Mouse (Mus musculus) gastrocnemius, adult 8-10 months (tissue): Measurements from ENCODE around the gene Tas2r115. TPM values are rescaled to one million over a fixed set of nuclear protein-coding genes. Genes with fewer than 3 reads are reported as not detected.
"Not testable (repeated sequence)": the region's sequence is repeated elsewhere in the genome, so short reads cannot be mapped to it uniquely, and the experiment has no call there.

Experiments used
- DNase-seq, 2 experiments: peaks; one replicate each; pipeline ENCODE4 v3.0.0; 2022; ENCODE audit warnings: low spot score in 2 of 2
- total RNA-seq, 4 experiments: library from RNA; stranded (reverse); gene quantifications; 2 replicates each; pipeline ENCODE4 v1.2.4; 2022

The Tas2r115 gene
- total RNA-seq, result not detected

GRCm38 (mm10) chr6:132737935-132738334, at the start of gene Tas2r115:
Gene Tas2r115, minus strand, starts transcription at chr6:132738035.
- no peak for DNase-seq

- no peak for DNase-seq
Observed at GRCm38 (mm10) chr6:132778062-132778461, 40.2 kb upstream of the Tas2r115 start, which contains the start of gene Tas2r136. Gene Tas2r136, minus strand, starts transcription at chr6:132778162.

- no peak for DNase-seq
Observed at GRCm38 (mm10) chr6:132761831-132762230, 24.0 kb upstream of the Tas2r115 start, which contains the start of gene Tas2r102. Gene Tas2r102, plus strand, starts transcription at chr6:132762131.

- DNase-seq, result no peak
Observed at GRCm38 (mm10) chr6:132754430-132754829, 16.6 kb upstream of the Tas2r115 start, which contains the start of gene Tas2r124. Gene Tas2r124, plus strand, starts transcription at chr6:132754730.

- no peak for DNase-seq
Observed at GRCm38 (mm10) chr6:132750206-132750605, 12.4 kb upstream of the Tas2r115 start.

- DNase-seq, result no peak
Observed at GRCm38 (mm10) chr6:132711828-132712227, 26.0 kb downstream of the Tas2r115 start, which contains the start of gene Tas2r122. Gene Tas2r122, minus strand, starts transcription at chr6:132711928.

- no peak for DNase-seq
Observed at GRCm38 (mm10) chr6:132700907-132701306, 36.9 kb downstream of the Tas2r115 start, which contains the start of gene Tas2r121. Gene Tas2r121, minus strand, starts transcription at chr6:132701007.

GRCm38 (mm10) chr6:132691596-132691995, 46.2 kb downstream of the Tas2r115 start:
- not testable (repeated sequence) for DNase-seq

Other genes with a start within 250 kb of the Tas2r115 start
- not detected for gene Prh1, start 168.2 kb downstream of the Tas2r115 start, total RNA-seq
- not detected for gene Prp2, start 142.1 kb downstream of the Tas2r115 start, total RNA-seq
- gene A630073D07Rik, start 86.5 kb downstream of the Tas2r115 start, total RNA-seq, result not detected
- not detected for gene Tas2r120, start 81.1 kb downstream of the Tas2r115 start, total RNA-seq
- gene Tas2r121, start 37.0 kb downstream of the Tas2r115 start, total RNA-seq, result not detected
- not detected for gene Tas2r122, start 26.1 kb downstream of the Tas2r115 start, total RNA-seq
- gene Tas2r124, start 16.7 kb upstream of the Tas2r115 start, total RNA-seq, result not detected
- not detected for gene Tas2r102, start 24.1 kb upstream of the Tas2r115 start, total RNA-seq
- gene Tas2r136, start 40.1 kb upstream of the Tas2r115 start, total RNA-seq, result not detected
- not detected for gene Tas2r117, start 64.8 kb upstream of the Tas2r115 start, total RNA-seq
- gene Tas2r123, start 109.1 kb upstream of the Tas2r115 start, total RNA-seq, result not detected
- gene Tas2r116, start 117.4 kb upstream of the Tas2r115 start, total RNA-seq, result not detected
- gene Tas2r110, start 130.0 kb upstream of the Tas2r115 start, total RNA-seq, result not detected
- not detected for gene Tas2r113, start 155.0 kb upstream of the Tas2r115 start, total RNA-seq
- gene Tas2r125, start 171.6 kb upstream of the Tas2r115 start, total RNA-seq, result not detected
- not detected for gene Tas2r129, start 213.1 kb upstream of the Tas2r115 start, total RNA-seq
- not detected for gene Tas2r131, start 219.9 kb upstream of the Tas2r115 start, total RNA-seq
- gene Tas2r109, start 242.9 kb upstream of the Tas2r115 start, total RNA-seq, result not detected